Mouse (Mus musculus) skeletal muscle tissue, adult 2 months (tissue): ENCODE data around the gene Krtap4-16.
"Not testable (repeated sequence)": the region's sequence is repeated elsewhere in the genome, so short reads cannot be mapped to it uniquely, and the experiment has no call there.

Experiments
- DNase-seq: peaks from one replicate; pipeline ENCODE4 v3.0.0-alpha.2; 2012; ENCODE audit warnings: low read depth, low spot score

Krtap4-16 gene

GRCm38 (mm10) chr11:99851508-99851907 is at the start of gene Krtap4-16:
Gene Krtap4-16 (minus strand): TSS chr11:99851608.
- no peak for DNase-seq

- not testable (repeated sequence) for DNase-seq
Measured at GRCm38 (mm10) chr11:99878887-99879286, 27.5 kb upstream of the Krtap4-16 start, which contains the start of gene Gm11567. Gene Gm11567 (plus strand): TSS chr11:99879187.

DNA sequence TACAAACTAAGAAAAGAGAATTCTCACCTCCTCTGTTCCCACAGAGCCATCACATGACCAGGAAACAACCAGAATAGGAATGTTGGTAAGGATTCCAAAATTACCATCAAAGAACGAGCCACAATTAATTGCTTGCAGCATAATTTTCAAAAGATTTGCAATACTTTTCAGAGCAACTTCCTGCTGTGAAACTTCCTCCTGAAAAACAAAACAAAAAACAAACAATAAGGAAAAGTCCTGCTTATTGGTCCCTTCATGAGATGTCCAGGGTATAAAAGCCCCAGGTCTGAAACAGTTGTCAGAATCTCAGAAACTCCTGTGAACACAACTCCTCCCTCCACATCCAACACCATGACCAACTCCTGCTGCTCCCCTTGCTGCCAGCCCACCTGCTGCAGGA is 21.7 kb upstream of the Krtap4-16 start, which contains the start of gene Krtap9-1:
Gene Krtap9-1, plus strand, starts transcription at position 301 of the 400 bp plus-strand sequence.
- not testable (repeated sequence) for DNase-seq

GRCm38 (mm10) chr11:99864176-99864575 is 12.8 kb upstream of the Krtap4-16 start, which contains the start of gene Gm11559:
Gene Gm11559 (plus strand): TSS chr11:99864476.
- DNase-seq = not testable (repeated sequence)

GRCm38 (mm10) chr11:99858761-99859160 is 7.4 kb upstream of the Krtap4-16 start:
- DNase-seq = no peak

GRCm38 (mm10) chr11:99857617-99858016 is 6.2 kb upstream of the Krtap4-16 start, which contains the start of gene Gm11568:
Gene Gm11568 (plus strand): TSS chr11:99857917.
- no peak for DNase-seq

- no peak for DNase-seq
Measured at GRCm38 (mm10) chr11:99854121-99854520, 2.7 kb upstream of the Krtap4-16 start.

- no peak for DNase-seq
Measured at GRCm38 (mm10) chr11:99846746-99847145, 4.7 kb downstream of the Krtap4-16 start.

DNA sequence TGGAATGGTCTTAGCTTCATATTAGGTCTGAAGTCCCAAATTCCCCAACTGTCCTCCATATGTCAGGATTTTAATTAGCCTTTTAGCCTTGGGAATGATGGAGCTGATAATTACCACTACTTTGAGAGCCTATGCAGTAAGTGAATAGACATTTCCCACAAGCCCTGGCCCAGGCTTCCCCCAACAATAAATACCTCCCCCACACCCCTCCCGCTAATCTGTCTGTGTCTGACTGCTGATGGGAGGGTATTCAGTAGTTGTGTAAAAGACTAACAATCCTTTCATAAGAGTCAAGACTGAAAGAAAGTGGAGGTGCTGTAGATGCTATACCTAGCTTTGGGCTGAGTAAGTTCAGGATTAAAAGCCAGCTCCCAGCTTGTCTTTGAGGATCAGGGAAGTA is 9.2 kb downstream of the Krtap4-16 start:
- no peak for DNase-seq

DNA sequence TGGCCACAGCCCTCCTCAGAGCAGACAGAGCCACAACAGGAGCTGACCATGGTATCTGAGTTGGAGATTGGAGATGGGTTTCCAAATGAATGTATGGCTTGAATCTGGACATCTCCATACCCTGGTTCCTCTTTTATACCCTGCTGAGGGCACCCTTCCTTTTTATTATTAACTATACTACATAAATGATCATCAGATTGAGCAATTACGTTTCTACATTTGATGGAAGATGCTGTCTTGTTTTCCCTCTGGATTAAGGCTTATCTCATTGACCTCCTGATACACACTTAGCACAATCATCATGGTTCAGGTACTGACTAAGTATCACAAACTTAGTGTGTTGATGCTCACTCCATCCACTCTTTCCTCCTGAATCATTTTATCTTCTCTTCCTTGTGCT is 13.4 kb downstream of the Krtap4-16 start, which contains the start of gene 2300003K06Rik:
Gene 2300003K06Rik, minus strand, starts transcription at position 101 of the 400 bp plus-strand sequence.
- no peak for DNase-seq

DNA sequence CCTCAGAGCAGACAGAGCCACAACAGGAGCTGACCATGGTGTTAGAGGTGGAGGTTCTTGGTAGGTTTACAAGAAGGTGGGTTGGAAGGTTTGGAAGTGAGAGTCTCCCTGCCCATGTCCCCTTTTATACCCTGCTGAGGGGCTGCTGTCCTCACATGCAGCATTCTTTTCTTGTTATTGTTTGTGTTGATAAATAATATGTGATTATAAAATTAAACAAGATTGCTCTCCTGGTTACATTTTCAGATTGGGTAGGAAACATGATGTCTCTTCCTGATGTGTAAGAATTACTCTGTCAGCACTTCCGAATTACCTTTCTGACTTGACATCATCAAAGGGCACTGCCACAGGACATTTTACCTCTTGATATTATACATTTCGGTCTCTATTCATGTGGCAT is 35.8 kb downstream of the Krtap4-16 start, which contains the start of gene Gm11564:
Gene Gm11564, minus strand, starts transcription at position 101 of the 400 bp plus-strand sequence.
- not testable (repeated sequence) for DNase-seq

DNA sequence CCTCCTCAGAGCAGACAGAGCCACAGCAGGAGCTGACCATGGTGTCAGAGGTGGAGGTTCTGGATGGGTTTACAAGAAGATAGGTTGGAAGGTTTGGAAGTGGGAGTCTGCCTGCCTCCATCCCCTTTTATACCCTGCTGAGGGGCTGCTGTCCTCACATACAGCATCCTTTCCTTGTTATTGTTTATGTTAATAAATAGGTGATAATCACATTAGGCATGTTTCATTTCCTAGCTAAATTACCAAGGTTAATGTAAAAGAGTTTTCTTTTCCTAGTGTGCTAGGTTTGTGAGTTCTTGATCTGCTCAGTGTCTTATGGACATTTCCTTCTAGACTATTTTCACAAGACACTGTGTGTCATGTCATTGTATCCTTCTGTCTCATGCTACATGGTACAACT is 41.6 kb downstream of the Krtap4-16 start, which contains the start of gene Krtap4-13:
Gene Krtap4-13, minus strand, starts transcription at position 101 of the 400 bp plus-strand sequence.
- not testable (repeated sequence) for DNase-seq

- DNase-seq = not testable (repeated sequence)
Measured at GRCm38 (mm10) chr11:99804346-99804745, 47.1 kb downstream of the Krtap4-16 start, which contains the start of gene Gm11554. Gene Gm11554 (minus strand): TSS chr11:99804446.
